Mouse (Mus musculus): ENCODE data around the gene Cdkn2c.

- TF ChIP-seq CTCF (IDR thresholded peaks at IDR 0.05; ENCODE audit: insufficient read depth, low read length) (no peak), POLR2A (IDR thresholded peaks at IDR 0.05; ENCODE audit: borderline replicate concordance, extremely low read depth, low read depth, low read length) (no peak)
Observed at GRCm38 (mm10) chr4:109661183-109661582, 5.8 kb downstream of the Cdkn2c start.
